Mouse (Mus musculus): ENCODE results near the gene Rnf213.

Rnf213 gene

GRCm38 (mm10) chr11:119438776-119439175 is 45.9 kb downstream of the Rnf213 start:
- no peak for DNase-seq

- no peak for DNase-seq
Measured at GRCm38 (mm10) chr11:119442199-119442598, 49.3 kb downstream of the Rnf213 start.

- DNase-seq: no peak
Measured at GRCm38 (mm10) chr11:119443442-119443841, 50.5 kb downstream of the Rnf213 start.

GRCm38 (mm10) chr11:119456097-119456496 is 63.2 kb downstream of the Rnf213 start:
- DNase-seq: no peak

GRCm38 (mm10) chr11:119477876-119478275 is 85.0 kb downstream of the Rnf213 start:
- no peak for DNase-seq

- DNase-seq: peak; percentile 99
Measured at GRCm38 (mm10) chr11:119490861-119491689, 98.2 kb downstream of the Rnf213 start, which contains the start of gene Endov. TSS of gene Endov (plus strand) at chr11:119491347.

GRCm38 (mm10) chr11:119491690-119492087 is 98.8 kb downstream of the Rnf213 start:
- no peak for DNase-seq

GRCm38 (mm10) chr11:119492830-119493229 is 99.9 kb downstream of the Rnf213 start:
- no peak for DNase-seq

GRCm38 (mm10) chr11:119493516-119493915 is 100.6 kb downstream of the Rnf213 start:
- no peak for DNase-seq

- DNase-seq: no peak
Measured at GRCm38 (mm10) chr11:119496147-119496546, 103.2 kb downstream of the Rnf213 start.

- DNase-seq: no peak
Measured at GRCm38 (mm10) chr11:119497451-119497850, 104.6 kb downstream of the Rnf213 start.

GRCm38 (mm10) chr11:119499297-119499696 is 106.4 kb downstream of the Rnf213 start:
- DNase-seq: no peak

- DNase-seq: no peak
Measured at GRCm38 (mm10) chr11:119500011-119500410, 107.1 kb downstream of the Rnf213 start.

- DNase-seq: peak; percentile 93
Measured at GRCm38 (mm10) chr11:119503675-119504074, 110.8 kb downstream of the Rnf213 start.

- DNase-seq: no peak
Measured at GRCm38 (mm10) chr11:119506386-119506785, 113.5 kb downstream of the Rnf213 start.

GRCm38 (mm10) chr11:119507772-119508171 is 114.9 kb downstream of the Rnf213 start:
- no peak for DNase-seq

GRCm38 (mm10) chr11:119509165-119509776 is 116.4 kb downstream of the Rnf213 start:
- no peak for DNase-seq

- DNase-seq: no peak
Measured at GRCm38 (mm10) chr11:119513038-119513659, 120.2 kb downstream of the Rnf213 start.

GRCm38 (mm10) chr11:119514108-119514860 is 121.4 kb downstream of the Rnf213 start:
- no peak for DNase-seq

GRCm38 (mm10) chr11:119514967-119515636 is 122.2 kb downstream of the Rnf213 start:
- no peak for DNase-seq

GRCm38 (mm10) chr11:119515823-119516676 is 123.2 kb downstream of the Rnf213 start:
- no peak for DNase-seq

Measured in heart, adult 11 months (tissue).